8 mouse cellular contexts compared by ENCODE assay signal in genomic region chr12:91779004-91779365, GRCm38 (mm10). TPM values are rescaled to one million over a fixed set of nuclear protein-coding genes. Genes with fewer than 3 reads are reported as not detected.
DNase-seq lines count a peak whose midpoint lies in the region.

No protein-coding gene starts in this region.

- H3K4me1 ChIP-seq in megakaryocyte, embryonic 14.5 days: peaks cover 71% of the 10 kb centered on the region

- peak; percentile 75 for DNase-seq in adrenal gland, adult 8-10 months
- DNase-seq in embryo, embryonic 10.5 days (ENCODE audit: low spot score): peak; percentile 90
- DNase-seq in gastrocnemius, postnatal 10 days: peak; percentile 84
- DNase-seq in hindlimb bud, embryonic 11.5 days (ENCODE audit: extremely low spot score, low read depth, low spot score): peak; percentile 37
- peak; percentile 37 to 76 for DNase-seq in left cerebral cortex, adult 9 months (ENCODE audit: low spot score in 2 of 2)
- DNase-seq in right cerebral cortex, adult 2 months (ENCODE audit: low spot score in 2 of 2): peak; percentile 71 to 79
- peak; percentile 68 for DNase-seq in urinary bladder, adult 2 months (ENCODE audit: low spot score)

- H3K36me3 ChIP-seq in megakaryocyte, embryonic 14.5 days (replicated peaks; ENCODE audit: low read length): peaks cover 31% of the 10 kb centered on the region

- peak overlapping the region; percentile 100 for H3K4me3 ChIP-seq in megakaryocyte, embryonic 14.5 days (replicated peaks)

- H3K27me3 ChIP-seq in megakaryocyte, embryonic 14.5 days (replicated peaks): no peaks in the 10 kb centered on the region

- H3K9me3 ChIP-seq in megakaryocyte, embryonic 14.5 days: no peaks in the 10 kb centered on the region

RNA-seq across cellular contexts. Expression of gene Ston2, which starts 9.2 kb away (rescaled TPM):
- total RNA-seq in adrenal gland, adult 8-10 months (2022): 10 to 100 TPM in 1 of 4 experiments, 1 to 10 TPM in 3; 4.6 to 10.7 (median 7.1) TPM
- total RNA-seq in gastrocnemius, postnatal 10 days (2021): 10 to 100 TPM; 42.7 to 51.4 TPM
- polyA plus RNA-seq in megakaryocyte, embryonic 14.5 days (2012; ENCODE audit: insufficient read depth, low replicate concordance): 77.2 and 85.3 TPM in 2 replicates
- 9.3 and 10.5 TPM in 2 replicates for polyA plus RNA-seq in urinary bladder, adult 2 months (2012; rRNA removed)

Comparison
In these comparisons a context has a peak if more than half of its experiments do, and no peak if none do; other contexts are left out.
1. Peak in every context shown above with its lines: DNase-seq and H3K4me3 ChIP-seq.
2. DNase-seq: peak in every context shown above with its lines; median percentile 90 in embryo, embryonic 10.5 days; 84 in gastrocnemius, postnatal 10 days; 75 in adrenal gland, adult 8-10 months; 75 in right cerebral cortex, adult 2 months; 68 in urinary bladder, adult 2 months; 56 in left cerebral cortex, adult 9 months; 37 in hindlimb bud, embryonic 11.5 days.